Mouse (Mus musculus) cortical plate, adult 2 months (tissue): Measurements from ENCODE around the gene Cttnbp2nl.

ENCODE experiments used
- CTCF ChIP-seq: fragments of 200-500 bp; IDR thresholded peaks from 2 replicates; pipeline ENCODE4 v1.5.1; 2011; ENCODE audit warnings: mild to moderate bottlenecking, control low read depth, low read length; ENCODE audit not compliant: insufficient read depth; ENCODE audit errors: extremely low read depth
- POLR2A ChIP-seq: fragments of 200-500 bp; IDR thresholded peaks from 2 replicates; pipeline ENCODE4 v1.6.1; 2011; ENCODE audit warnings: mild to moderate bottlenecking, low read length, control low read depth; ENCODE audit not compliant: insufficient read depth; ENCODE audit errors: extremely low read depth

DNA sequence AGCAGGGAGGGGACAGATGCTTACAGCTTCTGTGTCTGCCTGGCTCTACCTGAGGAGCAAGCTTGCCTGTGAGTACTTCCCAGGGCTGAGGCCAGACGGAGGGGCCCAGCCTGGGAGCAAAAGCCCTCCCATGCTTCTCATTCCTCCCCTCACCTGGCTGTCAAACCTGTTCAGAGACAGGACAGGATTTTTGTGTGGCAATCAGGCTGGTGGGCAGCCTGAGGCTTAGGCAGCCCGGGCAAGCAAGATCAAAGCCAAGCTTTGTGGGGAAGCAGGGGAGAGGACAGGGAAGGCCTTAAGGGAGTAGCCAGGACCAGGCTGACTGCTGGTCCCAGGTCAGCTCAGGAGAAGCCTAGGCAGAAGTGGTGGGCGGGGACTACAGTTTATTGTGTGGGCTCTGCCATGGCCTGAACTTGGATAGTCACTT lies 58.5 kb downstream of the Cttnbp2nl start:
- no peak for TF ChIP-seq CTCF
- TF ChIP-seq POLR2A = no peak
